Mouse (Mus musculus) G1E (cell line): ENCODE results near the gene Pkn3. TPM values are rescaled to one million over a fixed set of nuclear protein-coding genes. Genes with fewer than 3 reads are reported as not detected.

Source experiments
- ATAC-seq: 2 replicates; pipeline ENCODE4 v1.8.0; 2016; ENCODE audit warnings: mild to moderate bottlenecking; ENCODE audit not compliant: insufficient number of reproducible peaks, poor library complexity, low FRiP score, severe bottlenecking; ENCODE audit errors: extremely low read depth
- DNase-seq: peaks from one replicate; pipeline ENCODE4 v3.0.0; 2012; ENCODE audit warnings: low spot score
- H3K27me3 ChIP-seq: 2 replicates; pipeline ENCODE4 v1.6.1; 2012; ENCODE audit warnings: mild to moderate bottlenecking, low read length, inconsistent platforms; ENCODE audit not compliant: insufficient read depth
- H3K36me3 ChIP-seq: replicated peaks from 2 replicates; pipeline ENCODE3; 2012; ENCODE audit warnings: mild to moderate bottlenecking, inconsistent platforms
- H3K4me1 ChIP-seq: 2 replicates; pipeline ENCODE4 v1.6.1; 2012; ENCODE audit warnings: low read depth, low read length, inconsistent platforms, mixed read lengths; ENCODE audit not compliant: insufficient read depth
- H3K4me3 ChIP-seq: 2 replicates; pipeline ENCODE4 v1.5.1; 2012; ENCODE audit warnings: low read depth, mild to moderate bottlenecking, inconsistent platforms, low read length, moderate library complexity, mixed read lengths
- H3K9me3 ChIP-seq: replicated peaks from 2 replicates; pipeline ENCODE4 v1.6.1; 2012; ENCODE audit warnings: inconsistent platforms
- CTCF ChIP-seq: IDR thresholded peaks from 2 replicates; pipeline ENCODE4 v1.5.1; 2012; ENCODE audit warnings: low read depth, low read length, inconsistent platforms, mixed read lengths
- GATA1 ChIP-seq: IDR thresholded peaks from 2 replicates; pipeline ENCODE4 v1.6.1; 2012; ENCODE audit warnings: borderline replicate concordance, low read length, inconsistent platforms, mixed read lengths
- GATA2 ChIP-seq: IDR thresholded peaks from 2 replicates; pipeline ENCODE4 v1.6.1; 2012; ENCODE audit warnings: low read depth, low read length, inconsistent platforms, borderline replicate concordance
- POLR2AphosphoS5 ChIP-seq: IDR thresholded peaks from 2 replicates; pipeline ENCODE4 v1.6.1; 2012; ENCODE audit warnings: low read depth, low read length, inconsistent platforms; ENCODE audit not compliant: insufficient replicate concordance
- TAL1 ChIP-seq: conservative IDR thresholded peaks from 2 replicates; pipeline ENCODE4 v1.6.1; 2012; ENCODE audit warnings: low read depth, low read length, inconsistent platforms, mixed read lengths
- polyA plus RNA-seq: library from polyadenylated mRNA; stranded (reverse); fragments of >175 nt; gene quantifications from 2 replicates; pipeline ENCODE4 v1.2.3, GENCODE M21; 2012
- total RNA-seq, 2 experiments: library from RNA; stranded (forward) in 1 of 2; stranded (reverse) in 1 of 2; fragments of 200-1000 nt in 1 of 2; fragments of >200 nt in 1 of 2; fragmentation: Nextera tagmentation in 1 of 2; gene quantifications; 2 replicates each; pipeline ENCODE4 v1.2.3; 2014 to 2017

Gene Pkn3
- total and polyA plus RNA-seq, 3 experiments = 2.4 to 14.5 (median 4.5) TPM

DNA sequence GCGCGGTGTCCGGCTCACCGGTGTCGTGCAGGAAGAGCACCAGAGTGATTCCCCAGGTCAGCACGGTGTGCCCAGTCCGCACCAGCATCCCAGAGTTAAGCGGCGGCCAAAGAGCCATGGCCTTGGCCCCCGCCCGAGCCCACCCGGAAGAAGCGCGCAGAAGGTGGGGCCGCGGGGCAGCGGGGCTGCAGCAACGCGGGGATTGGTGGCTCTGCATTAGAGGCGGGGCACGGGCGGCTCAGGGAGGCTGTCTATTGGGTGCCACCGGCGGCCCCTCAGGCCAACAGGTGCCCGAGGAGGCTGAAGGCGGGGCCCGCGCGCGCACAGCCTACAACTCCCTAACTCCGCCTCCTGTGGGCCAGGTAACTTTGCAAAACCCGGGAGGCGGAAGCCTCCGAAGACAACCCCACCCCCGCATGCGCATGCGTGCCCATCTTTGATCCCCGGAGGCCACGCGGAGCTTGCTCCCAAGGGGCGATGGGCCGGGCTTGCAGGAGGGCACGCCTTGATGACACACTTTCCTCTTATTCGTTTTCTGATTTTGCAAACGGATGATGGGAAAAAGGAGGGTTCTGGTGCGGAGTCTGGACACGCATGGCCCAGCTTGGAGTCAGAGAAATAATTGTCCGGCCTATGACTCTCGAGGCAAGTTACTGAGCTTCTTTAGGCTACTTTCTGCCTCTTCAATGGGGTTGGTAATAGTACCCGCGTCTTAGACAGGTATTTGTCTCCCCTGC is 16.2 kb downstream of the Pkn3 start, which contains the start of gene Zdhhc12:
TSS of gene Zdhhc12 (minus strand) at position 178 of the 737 bp plus-strand sequence.
- Histone ChIP-seq H3K9me3 (no peaks in the 10 kb centered on the region), H3K27me3 (no peaks in the 10 kb centered on the region), H3K4me3 (peak within 1 kb of the TSS; percentile 82), H3K36me3 (peaks cover 67% of the 10 kb centered on the region), H3K4me1 (peaks cover 40% of the 10 kb centered on the region)
- peak; percentile 95 for ATAC-seq
- DNase-seq = peak; percentile 96
- no peak for TF ChIP-seq GATA1
- TF ChIP-seq POLR2AphosphoS5 = no peak

DNA sequence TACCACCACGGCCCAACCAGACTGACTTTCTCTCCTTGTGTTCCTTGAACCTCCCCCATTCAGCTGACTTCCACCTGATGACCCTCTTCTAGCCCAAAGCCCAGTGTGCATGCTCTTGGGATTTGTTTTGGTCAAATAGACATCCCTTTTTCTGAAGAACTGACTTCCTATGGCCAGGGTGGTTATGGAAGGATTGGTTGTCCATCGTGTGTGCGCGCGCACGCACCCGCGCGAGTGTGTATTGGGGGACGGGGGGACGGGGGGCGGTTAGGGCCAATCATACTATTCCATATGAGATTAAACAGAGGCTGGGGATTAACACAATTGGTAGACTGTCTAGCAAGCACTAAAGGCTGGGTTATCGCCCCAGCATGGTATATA is 16.7 kb downstream of the Pkn3 start:
- DNase-seq = no peak
- Histone ChIP-seq H3K36me3 (peaks cover 71% of the 10 kb centered on the region), H3K4me3 (peak overlapping the region; percentile 82), H3K9me3 (no peaks in the 10 kb centered on the region), H3K4me1 (peaks cover 45% of the 10 kb centered on the region), H3K27me3 (no peaks in the 10 kb centered on the region)
- no peak for ATAC-seq
- TF ChIP-seq TAL1 = no peak
- no peak for TF ChIP-seq POLR2AphosphoS5
- TF ChIP-seq GATA2 = no peak
- no peak for TF ChIP-seq CTCF
- TF ChIP-seq GATA1 = no peak

DNA sequence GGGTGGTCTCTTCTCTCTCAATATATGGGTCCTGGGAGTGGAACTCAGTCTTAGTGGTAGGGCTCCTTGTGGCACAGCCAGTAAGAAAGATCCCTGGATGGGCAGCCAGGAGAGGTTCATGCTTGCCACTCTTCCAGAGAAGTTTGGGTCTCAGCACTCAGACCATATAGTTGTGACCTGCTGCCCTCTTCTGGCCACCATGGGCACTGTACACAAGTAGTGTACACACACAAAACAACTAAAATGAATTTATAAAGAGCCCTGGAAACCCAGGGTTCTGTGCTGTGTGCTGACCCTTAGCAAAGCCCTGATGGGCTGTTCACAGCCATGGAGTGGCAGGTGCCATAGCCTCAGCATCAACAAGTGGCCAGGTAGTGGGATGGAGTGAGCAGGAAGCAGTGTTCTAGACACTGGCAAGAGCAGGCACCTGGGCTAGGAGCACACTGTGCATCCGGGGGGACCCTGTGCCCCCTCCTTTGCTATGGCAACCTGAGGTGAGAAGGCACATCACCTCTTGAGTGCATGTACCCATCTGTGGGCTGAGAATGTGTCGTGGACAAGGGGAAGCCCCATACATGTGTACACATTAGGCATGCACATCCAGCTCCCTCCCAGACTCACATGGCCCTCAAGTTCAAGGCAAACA is 18.5 kb downstream of the Pkn3 start:
- no peak overlapping the region for H3K4me3 ChIP-seq
- TF ChIP-seq GATA2 = no peak
- TF ChIP-seq CTCF = peak; percentile 57
- peaks cover 60% of the 10 kb centered on the region for H3K4me1 ChIP-seq
- no peaks in the 10 kb centered on the region for H3K27me3 ChIP-seq
- no peak for DNase-seq
- no peaks in the 10 kb centered on the region for H3K9me3 ChIP-seq
- ATAC-seq = no peak
- peaks cover 72% of the 10 kb centered on the region for H3K36me3 ChIP-seq

DNA sequence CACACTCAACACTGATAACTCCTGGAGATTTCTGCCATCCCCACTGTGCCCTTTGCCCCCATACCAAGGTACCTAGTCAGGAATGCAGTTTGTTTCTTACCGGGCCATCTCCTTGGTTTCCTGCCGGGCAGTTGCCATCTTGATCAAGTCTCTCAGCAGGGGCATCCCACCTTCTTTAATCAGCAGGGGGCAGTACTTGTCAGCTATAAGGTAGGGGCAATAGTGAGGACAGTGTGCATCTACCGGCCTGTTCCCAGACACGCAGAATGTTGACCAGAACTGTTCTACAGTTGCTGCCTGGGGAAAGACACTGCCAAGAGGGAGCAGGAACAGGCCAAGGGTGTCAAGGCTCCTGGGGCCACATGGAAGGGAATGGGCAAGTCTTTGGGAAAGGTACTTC is 22.7 kb downstream of the Pkn3 start:
- TF ChIP-seq GATA1 (no peak), CTCF (no peak), POLR2AphosphoS5 (no peak), GATA2 (no peak), TAL1 (no peak)
- DNase-seq (no peak), ATAC-seq (no peak)
- Histone ChIP-seq H3K4me1 (peaks cover 32% of the 10 kb centered on the region), H3K36me3 (peaks cover 84% of the 10 kb centered on the region), H3K27me3 (no peaks in the 10 kb centered on the region), H3K4me3 (no peak overlapping the region), H3K9me3 (no peaks in the 10 kb centered on the region)

DNA sequence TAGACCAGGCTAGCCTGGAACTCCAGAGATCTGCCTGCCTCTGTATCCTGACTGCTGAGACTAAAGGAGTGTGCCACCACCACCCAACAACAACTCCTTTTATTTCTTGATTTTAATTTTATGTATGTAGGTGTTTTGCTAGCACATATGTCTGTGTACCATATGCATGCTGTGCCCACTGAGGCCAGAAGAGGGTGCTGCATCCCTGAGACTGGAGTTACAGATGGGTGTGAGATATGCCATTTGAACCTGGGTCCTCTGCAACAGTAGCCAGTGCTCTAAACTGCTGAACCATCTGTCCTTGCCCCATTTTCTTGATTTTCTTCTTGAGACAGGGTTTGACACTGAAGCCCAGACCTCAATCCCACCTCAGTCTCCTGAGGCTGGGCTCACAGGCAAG is 28.9 kb downstream of the Pkn3 start:
- no peaks in the 10 kb centered on the region; the same call in 1 of the 2 replicates for H3K27me3 ChIP-seq
- peaks cover 7% of the 10 kb centered on the region; the same call in 1 of the 2 replicates for H3K4me1 ChIP-seq
- H3K36me3 ChIP-seq = peaks cover 85% of the 10 kb centered on the region
- DNase-seq (no peak), ATAC-seq (0 out of 2 replicates have a peak, but pooled peaks have one; percentile 4)
- no peak overlapping the region for H3K4me3 ChIP-seq
- no peak for TF ChIP-seq GATA1
- no peak for TF ChIP-seq POLR2AphosphoS5
- TF ChIP-seq CTCF = peak; percentile 77
- no peak for TF ChIP-seq TAL1
- TF ChIP-seq GATA2 = no peak
- no peaks in the 10 kb centered on the region for H3K9me3 ChIP-seq

DNA sequence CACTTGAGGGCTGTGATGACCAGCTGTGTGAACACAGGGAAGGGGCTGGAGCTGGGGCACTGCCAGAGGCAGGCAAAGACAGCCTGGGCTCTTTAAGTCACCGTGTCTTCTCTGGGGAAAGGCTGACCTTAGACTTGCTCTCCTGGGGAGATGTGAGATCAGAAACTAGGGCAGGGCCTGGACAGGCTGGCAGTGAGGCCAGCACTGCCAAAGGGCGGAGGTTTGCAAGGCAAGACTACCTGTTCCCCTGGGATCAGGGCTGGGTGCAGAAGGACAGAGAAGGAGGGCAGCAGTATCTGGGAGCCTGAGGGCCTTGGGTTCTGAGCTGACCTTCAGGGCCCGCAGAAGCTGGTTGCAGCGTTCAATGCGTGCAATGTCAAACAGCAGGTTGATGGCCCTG is 30.2 kb downstream of the Pkn3 start:
- Histone ChIP-seq H3K36me3 (peaks cover 82% of the 10 kb centered on the region), H3K9me3 (no peaks in the 10 kb centered on the region), H3K4me1 (peaks cover 14% of the 10 kb centered on the region; the same call in 1 of the 2 replicates), H3K4me3 (no peak overlapping the region), H3K27me3 (no peaks in the 10 kb centered on the region; the same call in 1 of the 2 replicates)
- no peak for ATAC-seq
- TF ChIP-seq CTCF (no peak), GATA1 (no peak), POLR2AphosphoS5 (no peak), GATA2 (no peak), TAL1 (no peak)
- DNase-seq = no peak
